Mouse (Mus musculus): ENCODE measurements around the gene Olfr1402. TPM values are rescaled to one million over a fixed set of nuclear protein-coding genes. Genes with fewer than 3 reads are reported as not detected.

Gene Olfr1402
- polyA plus RNA-seq (2012; rRNA removed) = not detected in 2 replicates

GRCm38 (mm10) chr3:97421920-97422319 is at the start of gene Olfr1402:
Olfr1402 (minus strand) TSS chr3:97422020.
- TF ChIP-seq POLR2A (IDR thresholded peaks at IDR 0.05; ENCODE audit: extremely low read depth, insufficient read depth, low read length) (no peak), CTCF (IDR thresholded peaks at IDR 0.05; ENCODE audit: extremely low read depth, insufficient read depth, low read length) (no peak)
- H3K4me3 ChIP-seq (ENCODE audit: insufficient read depth, low read length) = no peak within 1 kb of the TSS
- no peak within 1 kb of the TSS for H3K27ac ChIP-seq (ENCODE audit: insufficient read depth, low read length)
- no peaks in the 10 kb centered on the region for H3K4me1 ChIP-seq (ENCODE audit: control insufficient read depth, insufficient read depth, low read length)

- no peak overlapping the region for H3K27ac ChIP-seq (ENCODE audit: insufficient read depth, low read length)
- no peak for TF ChIP-seq CTCF (IDR thresholded peaks at IDR 0.05; ENCODE audit: extremely low read depth, insufficient read depth, low read length)
- H3K4me3 ChIP-seq (ENCODE audit: insufficient read depth, low read length) = no peak overlapping the region
- no peaks in the 10 kb centered on the region for H3K4me1 ChIP-seq (ENCODE audit: control insufficient read depth, insufficient read depth, low read length)
Measured at GRCm38 (mm10) chr3:97455286-97455685, 33.5 kb upstream of the Olfr1402 start.

GRCm38 (mm10) chr3:97438619-97439018 is 16.8 kb upstream of the Olfr1402 start:
- no peak for TF ChIP-seq POLR2A (IDR thresholded peaks at IDR 0.05; ENCODE audit: extremely low read depth, insufficient read depth, low read length)
- no peak for TF ChIP-seq CTCF (IDR thresholded peaks at IDR 0.05; ENCODE audit: extremely low read depth, insufficient read depth, low read length)
- Histone ChIP-seq H3K4me1 (ENCODE audit: control insufficient read depth, insufficient read depth, low read length) (no peaks in the 10 kb centered on the region), H3K4me3 (ENCODE audit: insufficient read depth, low read length) (no peak overlapping the region), H3K27ac (ENCODE audit: insufficient read depth, low read length) (no peak overlapping the region)

- Histone ChIP-seq H3K4me1 (ENCODE audit: control insufficient read depth, insufficient read depth, low read length) (no peaks in the 10 kb centered on the region), H3K27ac (ENCODE audit: insufficient read depth, low read length) (no peak overlapping the region), H3K4me3 (ENCODE audit: insufficient read depth, low read length) (no peak overlapping the region)
- TF ChIP-seq CTCF (IDR thresholded peaks at IDR 0.05; ENCODE audit: extremely low read depth, insufficient read depth, low read length) (peak; percentile 67), POLR2A (IDR thresholded peaks at IDR 0.05; ENCODE audit: extremely low read depth, insufficient read depth, low read length) (no peak)
Measured at GRCm38 (mm10) chr3:97394289-97394688, 27.5 kb downstream of the Olfr1402 start.

GRCm38 (mm10) chr3:97393079-97393478 is 28.7 kb downstream of the Olfr1402 start:
- TF ChIP-seq POLR2A (IDR thresholded peaks at IDR 0.05; ENCODE audit: extremely low read depth, insufficient read depth, low read length) (no peak), CTCF (IDR thresholded peaks at IDR 0.05; ENCODE audit: extremely low read depth, insufficient read depth, low read length) (peak; percentile 41; the same call in 1 of the 2 replicates)
- Histone ChIP-seq H3K4me3 (ENCODE audit: insufficient read depth, low read length) (no peak overlapping the region), H3K4me1 (ENCODE audit: control insufficient read depth, insufficient read depth, low read length) (no peaks in the 10 kb centered on the region), H3K27ac (ENCODE audit: insufficient read depth, low read length) (no peak overlapping the region)

GRCm38 (mm10) chr3:97370382-97370781 is 51.4 kb downstream of the Olfr1402 start:
- no peak overlapping the region for H3K27ac ChIP-seq (ENCODE audit: insufficient read depth, low read length)

GRCm38 (mm10) chr3:97363418-97364098 is 58.3 kb downstream of the Olfr1402 start:
- H3K4me3 ChIP-seq (ENCODE audit: insufficient read depth, low read length) = no peak overlapping the region
- no peaks in the 10 kb centered on the region for H3K4me1 ChIP-seq (ENCODE audit: control insufficient read depth, insufficient read depth, low read length)
- no peak overlapping the region for H3K27ac ChIP-seq (ENCODE audit: insufficient read depth, low read length)
- TF ChIP-seq CTCF (IDR thresholded peaks at IDR 0.05; ENCODE audit: extremely low read depth, insufficient read depth, low read length) (no peak), POLR2A (IDR thresholded peaks at IDR 0.05; ENCODE audit: extremely low read depth, insufficient read depth, low read length) (no peak)

More at GRCm38 (mm10) chr3:97370382-97370781, 51.4 kb downstream of the Olfr1402 start:
- Histone ChIP-seq H3K4me1 (ENCODE audit: control insufficient read depth, insufficient read depth, low read length) (no peaks in the 10 kb centered on the region), H3K4me3 (ENCODE audit: insufficient read depth, low read length) (no peak overlapping the region)
- no peak for TF ChIP-seq CTCF (IDR thresholded peaks at IDR 0.05; ENCODE audit: extremely low read depth, insufficient read depth, low read length)
- no peak for TF ChIP-seq POLR2A (IDR thresholded peaks at IDR 0.05; ENCODE audit: extremely low read depth, insufficient read depth, low read length)

GRCm38 (mm10) chr3:97358448-97358847 is 63.4 kb downstream of the Olfr1402 start:
- H3K4me3 ChIP-seq (ENCODE audit: insufficient read depth, low read length) = no peak overlapping the region
- TF ChIP-seq CTCF (IDR thresholded peaks at IDR 0.05; ENCODE audit: extremely low read depth, insufficient read depth, low read length) (no peak), POLR2A (IDR thresholded peaks at IDR 0.05; ENCODE audit: extremely low read depth, insufficient read depth, low read length) (no peak)
- no peak overlapping the region for H3K27ac ChIP-seq (ENCODE audit: insufficient read depth, low read length)
- H3K4me1 ChIP-seq (ENCODE audit: control insufficient read depth, insufficient read depth, low read length) = no peaks in the 10 kb centered on the region

Other genes with a start within 250 kb of the Olfr1402 start
- 17.3 and 18.7 TPM in 2 replicates for gene Bcl9, start 124.1 kb downstream of the Olfr1402 start, polyA plus RNA-seq (2012; rRNA removed)
- gene Chd1l, start 188.2 kb upstream of the Olfr1402 start, polyA plus RNA-seq (2012; rRNA removed) = 7.6 and 7.7 TPM in 2 replicates
- gene Fmo5, start 206.8 kb upstream of the Olfr1402 start, polyA plus RNA-seq (2012; rRNA removed) = 3.1 and 3.4 TPM in 2 replicates
- 33.2 and 33.8 TPM in 2 replicates for gene Prkab2, start 236.2 kb upstream of the Olfr1402 start, polyA plus RNA-seq (2012; rRNA removed)

Measured in cortical plate, adult 2 months (tissue).